Mouse (Mus musculus) hindbrain, embryonic 10.5 days (tissue): ENCODE data around the gene Stac3. TPM values are rescaled to one million over a fixed set of nuclear protein-coding genes. Genes with fewer than 3 reads are reported as not detected.
A peak's percentile ranks its signal among the peaks of the same experiment; 100 is the strongest.

Experiments
- DNase-seq: peaks from one replicate; pipeline ENCODE4 v3.0.0-alpha.2; 2017; ENCODE audit warnings: low spot score
- H3K27ac ChIP-seq: fragments of 300-500 bp; sonication (generic); 2 replicates; pipeline ENCODE4 v1.5.1; 2016; ENCODE audit warnings: mild to moderate bottlenecking, moderate library complexity
- H3K27me3 ChIP-seq: fragments of 300-500 bp; sonication (generic); 2 replicates; pipeline ENCODE4 v1.6.1; 2016; ENCODE audit warnings: mild to moderate bottlenecking; ENCODE audit not compliant: poor library complexity, insufficient read depth, severe bottlenecking
- H3K36me3 ChIP-seq: fragments of 300-500 bp; sonication (generic); 2 replicates; pipeline ENCODE4 v1.6.1; 2016; ENCODE audit warnings: mild to moderate bottlenecking, moderate library complexity
- H3K4me1 ChIP-seq: fragments of 300-500 bp; sonication (generic); replicated peaks from 2 replicates; pipeline ENCODE4 v1.6.1; 2016; ENCODE audit warnings: mild to moderate bottlenecking
- H3K4me3 ChIP-seq: fragments of 300-500 bp; sonication (generic); 2 replicates; pipeline ENCODE4 v1.5.1; 2016; ENCODE audit warnings: mild to moderate bottlenecking, moderate library complexity
- H3K9me3 ChIP-seq: fragments of 300-500 bp; sonication (generic); 2 replicates; pipeline ENCODE4 v1.6.1; 2016; ENCODE audit warnings: mild to moderate bottlenecking, moderate library complexity
- WGBS: fragments of 180-500 bp; shearing (Covaris S2); methylation state at CpG from one replicate; pipeline ENCODE4 v1.1.7; 2016; 5-methylcytosine and 5-hydroxymethylcytosine counted together
- polyA plus RNA-seq: library from polyadenylated mRNA; unstranded; fragments of >200 nt; fragmentation: Nextera tagmentation; extraction: Ambion mirVana; gene quantifications from 2 replicates; pipeline ENCODE4 v1.2.1, GENCODE M21; 2016

The Stac3 gene
- polyA plus RNA-seq, 1 experiment from 2014 or later: 1.5 TPM

GRCm38 (mm10) chr10:127534929-127535384, 33.5 kb downstream of the Stac3 start:
- DNase-seq: no peak
- Histone ChIP-seq H3K27me3 (peaks cover 77% of the 10 kb centered on the region), H3K4me3 (peak overlapping the region; percentile 59), H3K9me3 (no peaks in the 10 kb centered on the region), H3K4me1 (peaks cover 75% of the 10 kb centered on the region), H3K27ac (peak overlapping the region; percentile 81), H3K36me3 (peaks cover 16% of the 10 kb centered on the region)
- 1% methylated on average over 30 of the region's 30 CpGs for WGBS

DNA sequence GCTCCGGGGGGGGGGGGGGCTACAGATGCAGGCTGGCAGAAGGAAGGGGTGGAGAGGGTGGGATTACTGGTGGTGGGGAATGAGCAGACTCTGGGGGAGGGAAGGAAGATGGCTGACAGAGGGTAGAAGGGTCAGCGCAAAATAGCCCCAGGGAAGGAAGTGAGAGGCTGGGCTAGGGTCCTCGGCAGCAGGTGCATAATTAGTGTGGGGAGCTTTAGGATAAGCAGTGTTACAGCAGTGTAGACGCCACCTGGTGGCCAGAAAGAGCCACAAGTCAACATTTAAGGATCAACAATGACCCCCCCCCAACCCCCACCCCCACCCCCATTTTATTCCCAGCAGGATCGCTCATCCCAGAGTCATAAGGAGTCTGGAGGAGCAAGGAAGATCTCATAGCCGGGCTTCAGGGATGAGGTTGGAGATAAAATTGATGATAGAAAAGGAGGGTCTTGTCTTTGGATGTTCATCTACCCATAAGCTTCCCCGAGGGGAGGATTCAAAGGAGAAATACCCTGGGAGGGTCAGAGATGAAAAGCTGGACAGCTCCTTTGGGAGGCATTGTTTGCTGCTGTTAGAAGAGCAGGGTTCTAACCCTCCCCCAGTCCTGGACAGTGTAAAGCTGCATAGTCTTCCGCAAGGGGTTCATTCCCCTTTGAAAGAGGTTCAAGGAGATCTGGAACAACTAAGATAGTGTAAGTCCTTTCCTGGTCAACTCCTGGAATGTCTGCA, 35.3 kb downstream of the Stac3 start:
- Histone ChIP-seq H3K4me1 (peaks cover 58% of the 10 kb centered on the region), H3K36me3 (peaks cover 34% of the 10 kb centered on the region), H3K27me3 (peaks cover 59% of the 10 kb centered on the region), H3K4me3 (no peak overlapping the region), H3K9me3 (no peaks in the 10 kb centered on the region), H3K27ac (peak overlapping the region; percentile 81; the same call in 1 of the 2 replicates)
- WGBS: 11% methylated on average over 8 of the region's 8 CpGs
- DNase-seq: peak; percentile 65

DNA sequence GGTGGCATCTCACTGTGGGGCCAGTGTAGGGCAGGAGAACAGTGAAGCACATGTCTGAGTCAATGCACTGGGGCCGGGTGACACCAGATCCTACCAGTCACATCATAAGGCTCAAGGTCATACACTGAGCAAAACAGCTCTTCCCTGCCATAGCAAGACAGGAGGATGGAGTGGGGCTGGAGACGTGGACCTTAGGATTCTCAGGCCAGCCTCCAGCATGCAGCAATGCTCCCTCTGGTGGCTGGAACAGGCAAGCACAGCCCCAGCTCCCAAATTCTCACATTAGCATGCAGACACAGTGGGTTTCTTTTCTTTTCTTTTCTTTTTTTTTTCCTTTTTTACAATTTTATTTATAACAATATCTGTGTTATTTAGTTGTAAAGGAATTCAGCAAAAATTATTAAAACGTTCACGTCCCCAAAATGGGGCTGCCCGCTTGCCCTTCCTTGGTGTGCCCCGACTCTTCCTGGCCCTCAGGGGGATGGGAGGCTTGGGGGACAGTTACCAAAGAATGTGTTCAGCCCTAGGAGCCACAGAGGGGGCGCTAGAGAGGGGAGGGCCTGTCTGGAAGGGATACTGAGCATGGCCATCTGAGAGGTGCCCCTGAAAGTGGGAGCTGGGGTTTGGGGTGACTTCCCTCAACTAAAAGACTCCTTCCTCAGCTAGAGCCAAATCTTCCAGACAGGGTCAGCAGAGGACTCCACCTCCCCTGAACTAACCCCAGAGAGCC, 36.5 kb downstream of the Stac3 start:
- peak; percentile 80 for DNase-seq
- no peaks in the 10 kb centered on the region for H3K9me3 ChIP-seq
- H3K4me1 ChIP-seq: peaks cover 61% of the 10 kb centered on the region
- 27% methylated on average over 7 of the region's 7 CpGs for WGBS
- H3K4me3 ChIP-seq: no peak overlapping the region; the same call in 1 of the 2 replicates
- H3K36me3 ChIP-seq: peaks cover 47% of the 10 kb centered on the region
- peaks cover 47% of the 10 kb centered on the region for H3K27me3 ChIP-seq
- H3K27ac ChIP-seq: no peak overlapping the region

DNA sequence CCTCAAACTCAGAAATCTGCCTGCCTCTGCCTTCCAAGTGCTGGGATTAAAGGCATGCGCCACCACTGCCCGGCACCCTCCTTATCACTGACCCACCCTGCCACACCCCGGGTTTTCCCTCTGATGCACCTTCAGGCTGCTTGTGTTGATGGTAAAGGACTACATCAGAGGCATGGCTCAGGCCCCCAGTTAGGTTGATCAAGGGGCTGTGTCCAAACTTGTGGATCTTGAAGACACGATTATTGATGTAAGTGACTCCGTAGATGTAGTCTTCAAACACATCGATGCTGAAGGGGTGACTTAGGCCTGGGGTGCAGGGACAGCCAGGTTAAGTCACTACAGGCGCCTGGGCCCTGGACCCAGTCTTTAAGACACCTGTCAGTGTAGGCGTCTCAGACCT, 40.0 kb downstream of the Stac3 start:
- H3K9me3 ChIP-seq: no peaks in the 10 kb centered on the region

DNA sequence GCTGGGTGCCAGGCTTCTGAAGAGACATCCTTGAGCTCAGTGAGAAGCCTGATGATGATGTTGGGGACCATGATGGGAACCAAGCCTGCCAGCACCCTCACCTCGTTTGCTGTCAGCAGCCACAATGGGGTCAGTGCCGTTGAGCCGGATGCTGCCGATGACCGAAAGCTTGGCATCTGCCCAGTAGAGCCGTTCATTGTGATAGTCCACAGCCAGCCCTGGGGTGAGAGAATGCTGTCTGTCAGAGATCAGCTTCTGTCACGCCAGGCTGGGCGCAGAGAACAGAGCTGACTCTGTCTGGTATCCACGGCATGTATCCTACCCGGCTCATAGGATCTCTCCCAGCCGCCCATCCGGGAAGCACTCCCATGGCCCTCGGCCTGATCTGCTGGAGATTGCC, 40.6 kb downstream of the Stac3 start:
- peaks cover 88% of the 10 kb centered on the region for H3K36me3 ChIP-seq
- H3K9me3 ChIP-seq: no peaks in the 10 kb centered on the region
- WGBS: 71% methylated on average over 13 of the region's 13 CpGs
- peaks cover 6% of the 10 kb centered on the region for H3K27me3 ChIP-seq
- H3K4me3 ChIP-seq: no peak overlapping the region
- peak overlapping the region; percentile 50; the same call in 1 of the 2 replicates for H3K27ac ChIP-seq
- peaks cover 23% of the 10 kb centered on the region for H3K4me1 ChIP-seq
- no peak for DNase-seq

More for the DNA sequence above, 40.0 kb downstream of the Stac3 start:
- Histone ChIP-seq H3K27me3 (peaks cover 12% of the 10 kb centered on the region), H3K4me3 (no peak overlapping the region), H3K36me3 (peaks cover 82% of the 10 kb centered on the region), H3K4me1 (peaks cover 28% of the 10 kb centered on the region), H3K27ac (no peak overlapping the region)
- 96% methylated on average over 8 of the region's 8 CpGs for WGBS
- DNase-seq: no peak

DNA sequence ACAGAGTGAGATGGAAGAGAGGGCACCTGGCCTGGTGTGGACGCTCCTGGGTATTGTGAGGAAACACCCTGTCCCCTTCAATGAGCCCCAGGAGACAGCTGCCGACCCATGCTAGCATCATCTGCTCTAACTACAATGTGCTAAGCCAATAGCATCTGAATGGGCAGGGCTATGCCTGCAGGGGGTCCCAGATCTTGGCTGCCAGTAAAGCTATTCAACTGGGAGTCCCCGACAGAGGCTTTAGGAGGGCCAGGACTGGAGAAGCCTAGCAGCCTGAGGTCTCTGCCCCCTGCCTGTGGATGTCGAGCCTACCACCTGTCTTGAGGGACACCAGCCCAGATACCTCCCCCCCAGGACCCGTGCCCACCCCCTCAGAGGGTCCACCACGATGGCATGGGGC, 41.2 kb downstream of the Stac3 start:
- H3K9me3 ChIP-seq: no peaks in the 10 kb centered on the region
- peaks cover 94% of the 10 kb centered on the region for H3K36me3 ChIP-seq
- WGBS: 49% methylated on average over 6 of the region's 6 CpGs
- DNase-seq: no peak
- H3K4me3 ChIP-seq: 0 out of 2 replicates have a peak overlapping the region, but pooled peaks have one; percentile 4
- H3K27ac ChIP-seq: peak overlapping the region; percentile 50
- H3K4me1 ChIP-seq: peaks cover 19% of the 10 kb centered on the region
- peaks cover 5% of the 10 kb centered on the region; the same call in 1 of the 2 replicates for H3K27me3 ChIP-seq

- no peak overlapping the region for H3K4me3 ChIP-seq
- peaks cover 99% of the 10 kb centered on the region for H3K36me3 ChIP-seq
- no peak overlapping the region for H3K27ac ChIP-seq
- peaks cover 15% of the 10 kb centered on the region for H3K4me1 ChIP-seq
- WGBS: 85% methylated on average over 3 of the region's 3 CpGs
- H3K9me3 ChIP-seq: no peaks in the 10 kb centered on the region
- no peak for DNase-seq
- H3K27me3 ChIP-seq: peaks cover 5% of the 10 kb centered on the region; the same call in 1 of the 2 replicates
Observed at GRCm38 (mm10) chr10:127543916-127544315, 42.4 kb downstream of the Stac3 start.

DNA sequence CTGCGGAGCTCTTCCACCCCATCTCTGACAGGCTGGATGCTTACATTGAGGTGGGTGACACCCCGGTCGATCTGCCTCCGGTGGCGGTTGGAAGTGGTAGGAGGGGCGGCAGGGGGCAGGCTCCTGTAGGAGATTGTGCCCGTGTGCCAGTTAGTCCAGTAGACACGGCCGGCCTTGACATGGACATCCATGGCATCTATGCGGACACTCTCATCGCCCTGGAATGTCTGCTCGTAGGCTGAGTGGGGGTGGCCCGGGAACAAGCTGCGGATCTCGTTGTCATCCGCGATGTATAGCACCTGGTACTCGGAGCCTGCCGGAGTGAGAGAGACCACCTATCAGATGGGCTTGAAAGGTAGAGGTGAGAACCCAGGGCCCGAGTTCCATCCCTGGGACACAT, 42.9 kb downstream of the Stac3 start:
- WGBS: 94% methylated on average over 20 of the region's 20 CpGs
- peaks cover 15% of the 10 kb centered on the region for H3K4me1 ChIP-seq
- no peaks in the 10 kb centered on the region for H3K9me3 ChIP-seq
- no peak for DNase-seq
- peaks cover 99% of the 10 kb centered on the region for H3K36me3 ChIP-seq
- no peak overlapping the region for H3K4me3 ChIP-seq
- peaks cover under 1% of the 10 kb centered on the region; the same call in 1 of the 2 replicates for H3K27me3 ChIP-seq
- no peak overlapping the region for H3K27ac ChIP-seq

GRCm38 (mm10) chr10:127546505-127546904, 45.0 kb downstream of the Stac3 start:
- Histone ChIP-seq H3K36me3 (peaks cover 99% of the 10 kb centered on the region), H3K4me1 (peaks cover 15% of the 10 kb centered on the region), H3K4me3 (no peak overlapping the region), H3K27ac (no peak overlapping the region), H3K9me3 (no peaks in the 10 kb centered on the region), H3K27me3 (no peaks in the 10 kb centered on the region; the same call in 1 of the 2 replicates)
- 89% methylated on average over 7 of the region's 7 CpGs for WGBS
- no peak for DNase-seq

DNA sequence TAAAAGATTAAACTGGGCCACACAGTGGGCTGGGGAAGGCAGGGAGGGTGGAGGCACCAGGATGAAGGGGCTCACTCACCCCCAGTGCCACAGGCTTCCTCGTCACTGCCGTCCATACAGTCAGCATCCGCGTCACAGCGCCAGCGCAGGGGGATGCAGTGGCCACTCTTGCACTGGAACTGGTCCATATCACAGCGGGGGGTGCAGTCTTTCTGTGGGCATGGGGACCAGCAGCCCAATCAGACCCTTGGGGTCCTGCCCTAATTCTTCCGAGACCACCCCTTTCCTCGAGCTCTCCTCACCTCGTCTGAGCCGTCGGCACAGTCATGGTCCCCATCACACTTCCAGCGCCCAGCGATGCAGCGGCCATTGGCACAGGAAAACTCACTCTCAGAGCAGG, 46.8 kb downstream of the Stac3 start:
- no peak overlapping the region for H3K4me3 ChIP-seq
- peaks cover 99% of the 10 kb centered on the region for H3K36me3 ChIP-seq
- H3K4me1 ChIP-seq: peaks cover under 1% of the 10 kb centered on the region; the same call in 1 of the 2 replicates
- H3K27ac ChIP-seq: no peak overlapping the region
- no peaks in the 10 kb centered on the region for H3K9me3 ChIP-seq
- DNase-seq: no peak
- no peaks in the 10 kb centered on the region for H3K27me3 ChIP-seq
- 95% methylated on average over 15 of the region's 15 CpGs for WGBS

- Histone ChIP-seq H3K27ac (no peak overlapping the region), H3K27me3 (no peaks in the 10 kb centered on the region), H3K9me3 (no peaks in the 10 kb centered on the region), H3K4me3 (no peak overlapping the region), H3K4me1 (no peaks in the 10 kb centered on the region), H3K36me3 (peaks cover 99% of the 10 kb centered on the region)
- DNase-seq: no peak
- whole genome bisulfite sequencing: 90% methylated on average over 17 of the region's 17 CpGs
Observed at GRCm38 (mm10) chr10:127549892-127550291, 48.4 kb downstream of the Stac3 start.

- H3K36me3 ChIP-seq: peaks cover 100% of the 10 kb centered on the region
- H3K27me3 ChIP-seq: no peaks in the 10 kb centered on the region
- 75% methylated on average over 18 of the region's 18 CpGs for WGBS
- no peak overlapping the region for H3K4me3 ChIP-seq
- H3K4me1 ChIP-seq: no peaks in the 10 kb centered on the region; the same call in 1 of the 2 replicates
- no peak overlapping the region for H3K27ac ChIP-seq
- DNase-seq: peak; percentile 55
- no peaks in the 10 kb centered on the region; the same call in 1 of the 2 replicates for H3K9me3 ChIP-seq
Observed at GRCm38 (mm10) chr10:127555703-127556102, 54.2 kb downstream of the Stac3 start.

DNA sequence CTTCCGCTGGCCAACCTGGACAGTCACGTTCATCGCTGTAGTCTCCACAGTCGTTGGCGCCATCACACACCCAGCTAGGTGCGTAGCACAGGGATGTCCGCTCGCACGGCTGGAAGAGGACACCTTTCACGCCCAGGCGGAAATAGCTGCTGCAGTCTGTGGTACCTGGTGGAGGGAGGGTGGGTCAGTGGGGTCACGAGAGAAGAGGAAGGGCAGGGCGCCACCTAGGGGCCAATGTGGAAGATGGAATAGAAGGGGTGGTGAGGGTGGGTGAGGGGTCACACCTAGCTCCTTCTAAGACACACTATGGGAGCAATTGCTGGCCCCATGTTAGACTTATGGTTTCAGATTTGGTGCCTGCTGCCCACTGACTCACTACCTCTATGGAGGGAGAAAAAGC, 55.9 kb downstream of the Stac3 start:
- Histone ChIP-seq H3K4me3 (no peak overlapping the region), H3K4me1 (no peaks in the 10 kb centered on the region; the same call in 1 of the 2 replicates), H3K27ac (no peak overlapping the region), H3K9me3 (no peaks in the 10 kb centered on the region; the same call in 1 of the 2 replicates), H3K27me3 (no peaks in the 10 kb centered on the region), H3K36me3 (peaks cover 100% of the 10 kb centered on the region)
- no peak for DNase-seq
- WGBS: 93% methylated on average over 13 of the region's 13 CpGs
